Mouse (Mus musculus) lung, adult 2 months (tissue): ENCODE measurements around the gene Lama2.

Experiments
- CTCF ChIP-seq: fragments of 200-500 bp; IDR thresholded peaks from 2 replicates; pipeline ENCODE4 v1.5.1; 2011; ENCODE audit warnings: mild to moderate bottlenecking, low read length, control low read depth; ENCODE audit not compliant: insufficient read depth
- POLR2A ChIP-seq: fragments of 200-500 bp; IDR thresholded peaks from 2 replicates; pipeline ENCODE4 v1.6.1; 2011; ENCODE audit warnings: low read depth, mild to moderate bottlenecking, control low read depth, low read length, borderline replicate concordance; ENCODE audit errors: extremely low read depth

- TF ChIP-seq CTCF (no peak), POLR2A (no peak)
Observed at GRCm38 (mm10) chr10:27222639-27223315, 396.8 kb downstream of the Lama2 start.
